Comparison of ENCODE assay signal across 20 mouse cellular contexts in genomic region chr9:110412926-110413325, GRCm38 (mm10). TPM values are rescaled to one million over a fixed set of nuclear protein-coding genes. Genes with fewer than 3 reads are reported as not detected.
DNase-seq lines count a peak whose midpoint lies in the region; ATAC-seq lines count a peak whose summit lies in the region.
"Had no signal": no experiment of that assay in that cellular context is flagged by ENCODE, and none has a peak within 500 bp of the region (broad histone marks: within the 10 kb centered on the region; RNA-seq: fewer than 3 reads in every experiment).

No protein-coding gene starts in this region.

- H3K27me3 ChIP-seq in forebrain, embryonic 14.5 days (replicated peaks; ENCODE audit: control insufficient read depth, insufficient read depth, low read length) = no peaks in the 10 kb centered on the region
- 0 out of 2 replicates have a peak, but pooled peaks cover 2% of the 10 kb centered on the region for H3K27me3 ChIP-seq in forebrain, embryonic 12.5 days
- H3K27me3 ChIP-seq in liver, embryonic 12.5 days (replicated peaks) = no peaks in the 10 kb centered on the region
- H3K27me3 ChIP-seq: midbrain, embryonic 12.5 days; neural tube, embryonic 12.5 days had no signal

- no peaks in the 10 kb centered on the region for H3K36me3 ChIP-seq in forebrain, embryonic 14.5 days (ENCODE audit: control insufficient read depth, insufficient read depth, low read length)
- no peaks in the 10 kb centered on the region for H3K36me3 ChIP-seq in forebrain, embryonic 12.5 days (replicated peaks)
- H3K36me3 ChIP-seq in liver, embryonic 12.5 days = no peaks in the 10 kb centered on the region
- H3K36me3 ChIP-seq: midbrain, embryonic 12.5 days; neural tube, embryonic 12.5 days had no signal

- no peak overlapping the region for H3K4me2 ChIP-seq in forebrain, embryonic 14.5 days (ENCODE audit: low read length)
- H3K4me2 ChIP-seq in forebrain, embryonic 12.5 days = no peak overlapping the region
- H3K4me2 ChIP-seq in liver, embryonic 12.5 days = no peak overlapping the region
- H3K4me2 ChIP-seq: heart, embryonic 11.5 days; midbrain, embryonic 12.5 days; neural tube, embryonic 12.5 days had no signal

- no peak overlapping the region for H3K27ac ChIP-seq in forebrain, embryonic 14.5 days (ENCODE audit: low read depth, low read length)
- no peak overlapping the region for H3K27ac ChIP-seq in forebrain, embryonic 12.5 days
- no peak overlapping the region for H3K27ac ChIP-seq in liver, embryonic 12.5 days
- H3K27ac ChIP-seq: macrophage; midbrain, embryonic 12.5 days; neural tube, embryonic 12.5 days had no signal

- no peak overlapping the region for H3K4me3 ChIP-seq in forebrain, embryonic 14.5 days (ENCODE audit: low read depth, low read length)
- no peak overlapping the region for H3K4me3 ChIP-seq in forebrain, embryonic 12.5 days (replicated peaks)
- H3K4me3 ChIP-seq in liver, embryonic 12.5 days = no peak overlapping the region
- H3K4me3 ChIP-seq: midbrain, embryonic 12.5 days; neural tube, embryonic 12.5 days had no signal

- ATAC-seq in forebrain, embryonic 14.5 days = no peak
- no peak for ATAC-seq in forebrain, embryonic 12.5 days (ENCODE audit: low FRiP score)
- no peak for ATAC-seq in liver, embryonic 12.5 days
- no peak for ATAC-seq in monocyte, adult 5-6 weeks (replicated peaks; ENCODE audit: insufficient number of reproducible peaks, low FRiP score, low TSS enrichment, poor library complexity, severe bottlenecking)

- no peak overlapping the region for H3K9ac ChIP-seq in forebrain, embryonic 14.5 days (ENCODE audit: low read length)
- no peak overlapping the region for H3K9ac ChIP-seq in forebrain, embryonic 12.5 days
- H3K9ac ChIP-seq in liver, embryonic 12.5 days = no peak overlapping the region
- H3K9ac ChIP-seq: midbrain, embryonic 12.5 days; neural tube, embryonic 12.5 days had no signal

- peak; percentile 14 for DNase-seq in forebrain, embryonic 14.5 days (ENCODE audit: low spot score)
- peak; percentile 20 to 22 for DNase-seq in kidney, postnatal 4 days
- no peak for DNase-seq in kidney, adult 9 months
- DNase-seq in adipocyte (ENCODE audit: low spot score) = peak; percentile 14
- DNase-seq in lung, postnatal 14 days = peak; percentile 34
- DNase-seq: adrenal gland, postnatal 25 days; B cell, adult 2 months; gastrocnemius, postnatal 25 days; heart, postnatal 4 days; kidney, adult 11 months; right cerebral cortex, postnatal 14 days had no signal

- WGBS in forebrain, embryonic 14.5 days = 76% methylated on average over 7 of the region's 7 CpGs
- 82% methylated on average over 5 of the region's 7 CpGs for WGBS in forebrain, embryonic 12.5 days
- WGBS in liver, embryonic 12.5 days (ENCODE audit: insufficient replicate concordance) = 85% methylated on average over 5 of the region's 7 CpGs

- no peaks in the 10 kb centered on the region for H3K9me3 ChIP-seq in forebrain, embryonic 14.5 days (replicated peaks; ENCODE audit: control insufficient read depth, low read length)
- no peaks in the 10 kb centered on the region for H3K9me3 ChIP-seq in forebrain, embryonic 12.5 days
- H3K9me3 ChIP-seq in liver, embryonic 12.5 days (replicated peaks) = no peaks in the 10 kb centered on the region
- H3K9me3 ChIP-seq: midbrain, embryonic 12.5 days; neural tube, embryonic 12.5 days had no signal

- no peaks in the 10 kb centered on the region for H3K4me1 ChIP-seq in forebrain, embryonic 14.5 days (ENCODE audit: control insufficient read depth, insufficient read depth, low read length)
- H3K4me1 ChIP-seq in forebrain, embryonic 12.5 days = peaks cover 6% of the 10 kb centered on the region
- H3K4me1 ChIP-seq in liver, embryonic 12.5 days = peaks cover 4% of the 10 kb centered on the region; the same call in 1 of the 2 replicates
- H3K4me1 ChIP-seq: neural tube, embryonic 12.5 days had no signal

RNA-seq across cellular contexts. Expression of gene Ptpn23, which starts 4.9 kb away (rescaled TPM):
- polyA plus RNA-seq in forebrain, embryonic 14.5 days (2014; fragmentation: Nextera tagmentation; extraction: Ambion mirVana) = 13.1 and 18.7 TPM in 2 replicates
- 20.4 and 20.9 TPM in 2 replicates for polyA plus RNA-seq in forebrain, embryonic 12.5 days (2016; fragmentation: Nextera tagmentation; extraction: Ambion mirVana)
- polyA plus RNA-seq in liver, embryonic 12.5 days (2016; fragmentation: Nextera tagmentation; extraction: Ambion mirVana) = 5.9 and 7.4 TPM in 2 replicates
- 5.8 to 10.3 TPM (median 7.0 TPM) in 3 replicates for total RNA-seq in monocyte, adult 5-6 weeks (2017)

RNA-seq across cellular contexts. Expression of gene Ngp, which starts 6.6 kb away (rescaled TPM):
- polyA plus RNA-seq in forebrain, embryonic 14.5 days (2014; fragmentation: Nextera tagmentation; extraction: Ambion mirVana) = 0.61 and 1.2 TPM in 2 replicates
- polyA plus RNA-seq in forebrain, embryonic 12.5 days (2016; fragmentation: Nextera tagmentation; extraction: Ambion mirVana) = 1.2 and 2.2 TPM in 2 replicates
- polyA plus RNA-seq in liver, embryonic 12.5 days (2016; fragmentation: Nextera tagmentation; extraction: Ambion mirVana) = 38.3 and 43.4 TPM in 2 replicates
- 1.2 TPM in 1 of 3 replicates, not detected in the others for total RNA-seq in monocyte, adult 5-6 weeks (2017)
- total RNA-seq: adrenal gland, postnatal 25 days; gastrocnemius, postnatal 25 days had no signal
- polyA plus RNA-seq: testis, adult 2 months; urinary bladder, adult 2 months had no signal

Comparison
In these comparisons a context has a peak if more than half of its experiments do, and no peak if none do; other contexts are left out.
1. RNA of gene Ngp, which starts 6.6 kb away (polyA plus RNA-seq): 38.3 to 43.4 TPM in liver, embryonic 12.5 days; 1.2 to 2.2 TPM in forebrain, embryonic 12.5 days and 0.61 to 1.2 TPM in forebrain, embryonic 14.5 days; every median in the first group is over 10 times any median in the second.